Mouse (Mus musculus): ENCODE measurements at regions not wholly inside any gene's neighbourhood (a gene's known extent, or its start where the extent isn't known, plus 50 kb on each side); places are given as distances from the start of the nearest gene placed in this dataset.
"Not testable (repeated sequence)": the region's sequence is repeated elsewhere in the genome, so short reads cannot be mapped to it uniquely, and the experiment has no call there.

GRCm38 (mm10) chr12:29368107-29368819 lies 159.9 kb upstream of the Myt1l start:
- TF ChIP-seq CTCF (IDR thresholded peaks at IDR 0.05), result no peak
- peak overlapping the region; percentile 48 for H3K4me3 ChIP-seq
- H3K27ac ChIP-seq, result peak overlapping the region; percentile 87
- intact Hi-C loops (cut with DNase I), result loop anchor here (1.0 to 5.0 kb wide), 3 partner anchors 77 to 225 kb away; partner anchors contain the start of gene Myt1l
- DNase-seq (ENCODE audit: extremely low spot score in 1 of 2, low spot score in 2 of 2), result peak; percentile 55 to 69

GRCm38 (mm10) chr12:29368820-29369175 lies 159.4 kb upstream of the Myt1l start:
- TF ChIP-seq CTCF (IDR thresholded peaks at IDR 0.05), result no peak
- H3K4me3 ChIP-seq, result peak overlapping the region; percentile 48
- intact Hi-C loops (cut with DNase I), result loop anchor here (1.0 to 5.0 kb wide), 3 partner anchors 77 to 224 kb away; partner anchors contain the start of gene Myt1l
- H3K27ac ChIP-seq, result peak overlapping the region; percentile 87
- no peak for DNase-seq (ENCODE audit: extremely low spot score in 1 of 2, low spot score in 2 of 2)

GRCm38 (mm10) chr12:29391756-29392155 lies 136.4 kb upstream of the Myt1l start:
- intact Hi-C loops (cut with DNase I), result no loop called here
- H3K27ac ChIP-seq, result no peak overlapping the region

GRCm38 (mm10) chr12:29394271-29394670 lies 133.9 kb upstream of the Myt1l start:
- no peak overlapping the region for H3K27ac ChIP-seq
- intact Hi-C loops (cut with DNase I), result no loop called here

More at GRCm38 (mm10) chr12:29391756-29392155, 136.4 kb upstream of the Myt1l start:
- H3K4me3 ChIP-seq, result no peak overlapping the region
- TF ChIP-seq CTCF (IDR thresholded peaks at IDR 0.05), result no peak
- peak in 1 of 2 experiments; percentile 15 for DNase-seq (ENCODE audit: extremely low spot score in 1 of 2, low spot score in 2 of 2)

GRCm38 (mm10) chr12:29394881-29395280 lies 133.3 kb upstream of the Myt1l start:
- no peak for DNase-seq (ENCODE audit: extremely low spot score in 1 of 2, low spot score in 2 of 2)
- no peak for TF ChIP-seq CTCF (IDR thresholded peaks at IDR 0.05)
- no peak overlapping the region for H3K27ac ChIP-seq
- intact Hi-C loops (cut with DNase I), result no loop called here
- no peak overlapping the region for H3K4me3 ChIP-seq

More at GRCm38 (mm10) chr12:29394271-29394670, 133.9 kb upstream of the Myt1l start:
- no peak for DNase-seq (ENCODE audit: extremely low spot score in 1 of 2, low spot score in 2 of 2)
- no peak for TF ChIP-seq CTCF (IDR thresholded peaks at IDR 0.05)
- no peak overlapping the region for H3K4me3 ChIP-seq

- TF ChIP-seq CTCF (IDR thresholded peaks at IDR 0.05), result no peak
- no peak for DNase-seq (ENCODE audit: extremely low spot score in 1 of 2, low spot score in 2 of 2)
- intact Hi-C loops (cut with DNase I), result no loop called here
- Histone ChIP-seq H3K27ac (no peak overlapping the region), H3K4me3 (no peak overlapping the region)
Observed at GRCm38 (mm10) chr12:29395401-29395982, 132.7 kb upstream of the Myt1l start.

- DNase-seq (ENCODE audit: extremely low spot score in 1 of 2, low spot score in 2 of 2), result no peak
- no peak for TF ChIP-seq CTCF (IDR thresholded peaks at IDR 0.05)
- no peak overlapping the region for H3K27ac ChIP-seq
- H3K4me3 ChIP-seq, result no peak overlapping the region
- intact Hi-C loops (cut with DNase I), result no loop called here
Observed at GRCm38 (mm10) chr12:29404434-29404833, 123.8 kb upstream of the Myt1l start.

- Histone ChIP-seq H3K27ac (no peak overlapping the region), H3K4me3 (no peak overlapping the region)
- intact Hi-C loops (cut with DNase I), result no loop called here
- no peak for TF ChIP-seq CTCF (IDR thresholded peaks at IDR 0.05)
- DNase-seq (ENCODE audit: extremely low spot score in 1 of 2, low spot score in 2 of 2), result no peak
Observed at GRCm38 (mm10) chr12:29409336-29410055, 118.7 kb upstream of the Myt1l start.

- TF ChIP-seq CTCF (IDR thresholded peaks at IDR 0.05), result no peak
- intact Hi-C loops (cut with DNase I), result no loop called here
- no peak for DNase-seq (ENCODE audit: extremely low spot score in 1 of 2, low spot score in 2 of 2)
Observed at GRCm38 (mm10) chr12:29433936-29434335, 94.2 kb upstream of the Myt1l start.

GRCm38 (mm10) chr12:29439343-29440019 lies 88.7 kb upstream of the Myt1l start:
- no peak overlapping the region for H3K27ac ChIP-seq
- intact Hi-C loops (cut with DNase I), result no loop called here
- no peak for TF ChIP-seq CTCF (IDR thresholded peaks at IDR 0.05)
- DNase-seq (ENCODE audit: extremely low spot score in 1 of 2, low spot score in 2 of 2), result peak; percentile 16 to 20
- no peak overlapping the region for H3K4me3 ChIP-seq

More at GRCm38 (mm10) chr12:29433936-29434335, 94.2 kb upstream of the Myt1l start:
- H3K27ac ChIP-seq, result no peak overlapping the region
- no peak overlapping the region for H3K4me3 ChIP-seq

GRCm38 (mm10) chr12:29465201-29465600 lies 63.0 kb upstream of the Myt1l start:
- intact Hi-C loops (cut with DNase I); H3K27ac ChIP-seq; DNase-seq (ENCODE audit: extremely low spot score in 1 of 2, low spot score in 2 of 2); H3K4me3 ChIP-seq: not testable (repeated sequence)
